Mouse (Mus musculus): ENCODE results near the gene Psmd10.

DNA sequence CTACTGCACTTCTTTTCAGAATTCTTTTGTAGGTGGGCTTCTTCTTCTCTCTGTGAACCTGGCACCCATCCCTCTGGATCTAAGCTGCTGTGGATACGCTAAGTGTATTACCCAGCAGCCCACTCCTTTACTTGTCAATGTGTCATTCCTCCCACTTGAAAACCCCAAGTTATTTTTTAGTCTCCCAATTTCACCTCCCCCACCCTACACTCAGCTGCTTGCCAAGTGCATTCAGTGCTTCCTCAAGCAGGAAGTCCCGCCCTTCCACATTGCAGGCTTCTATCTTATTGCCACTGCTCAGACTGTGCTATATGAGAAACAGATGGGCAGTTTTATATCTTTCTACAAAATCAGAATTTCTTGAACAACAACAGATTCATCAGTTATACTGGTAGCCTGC, 23.0 kb upstream of the Psmd10 start:
- TF ChIP-seq CTCF (IDR thresholded peaks at IDR 0.05 in 2 of 3, conservative IDR thresholded peaks at IDR 0.05 in 1 of 3; ENCODE audit: control insufficient read depth in 1 of 3, insufficient read depth in 1 of 3, low read depth in 2 of 3, low read length in 3 of 3, poor library complexity in 1 of 3, severe bottlenecking in 1 of 3) (no peak), NRF1 (IDR thresholded peaks at IDR 0.05; ENCODE audit: insufficient read depth, low read depth, low read length, poor library complexity, severe bottlenecking) (no peak), MEF2A (IDR thresholded peaks at IDR 0.05; ENCODE audit: extremely low read depth, insufficient replicate concordance, low read depth, low read length, poor library complexity, severe bottlenecking) (no peak), MAFK (IDR thresholded peaks at IDR 0.05; ENCODE audit: borderline replicate concordance, low read depth, low read length) (no peak), ZC3H11A (IDR thresholded peaks at IDR 0.05; ENCODE audit: low read depth, low read length) (no peak), RCOR1 (IDR thresholded peaks at IDR 0.05; ENCODE audit: low read depth, low read length) (no peak), MYC (IDR thresholded peaks at IDR 0.05; ENCODE audit: low read depth, low read length) (no peak), CHD2 (IDR thresholded peaks at IDR 0.05; ENCODE audit: low read length) (no peak), POLR2A (IDR thresholded peaks at IDR 0.05; ENCODE audit: control insufficient read depth in 1 of 2, insufficient read depth in 1 of 2, low read depth in 1 of 2, low read length in 2 of 2, poor library complexity in 1 of 2) (no peak), ETS1 (IDR thresholded peaks at IDR 0.05; ENCODE audit: low read depth, low read length) (peak; percentile 31; the same call in 1 of the 2 replicates)
